Mouse (Mus musculus) embryo, embryonic 10 days (tissue): ENCODE measurements around the gene Yeats4.

Source experiments
- DNase-seq: peaks from one replicate; pipeline ENCODE4 v3.0.0-alpha.2; 2015; ENCODE audit warnings: low spot score

Yeats4 gene

DNA sequence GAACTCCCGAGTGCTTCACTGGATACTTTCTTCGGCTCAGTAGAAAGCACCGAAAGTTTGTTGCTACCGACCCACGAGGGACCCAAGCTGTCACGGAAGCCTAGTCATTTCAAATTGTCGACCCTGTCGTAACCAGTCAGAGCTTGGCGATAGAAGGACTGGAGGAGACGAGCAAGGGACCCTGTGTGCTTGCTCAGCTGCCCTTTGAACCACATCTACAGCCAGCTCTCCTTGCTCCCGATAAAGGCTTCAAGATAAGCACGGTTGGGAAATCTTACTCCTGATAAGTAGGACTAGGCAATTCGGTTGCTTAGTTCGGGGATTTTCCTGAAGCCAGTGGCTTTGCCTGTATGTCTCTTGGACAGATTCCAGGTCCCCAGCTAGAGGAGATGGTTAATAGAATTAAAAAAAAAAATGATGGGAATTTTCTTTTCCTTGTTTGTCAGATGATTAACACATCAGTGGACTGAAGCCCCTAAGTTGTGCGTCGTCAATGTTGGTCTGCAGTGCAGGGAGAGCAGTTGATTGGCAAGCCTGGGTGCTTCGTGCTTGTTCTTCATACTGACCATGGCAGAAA is 21.2 kb downstream of the Yeats4 start:
- DNase-seq, result no peak

DNA sequence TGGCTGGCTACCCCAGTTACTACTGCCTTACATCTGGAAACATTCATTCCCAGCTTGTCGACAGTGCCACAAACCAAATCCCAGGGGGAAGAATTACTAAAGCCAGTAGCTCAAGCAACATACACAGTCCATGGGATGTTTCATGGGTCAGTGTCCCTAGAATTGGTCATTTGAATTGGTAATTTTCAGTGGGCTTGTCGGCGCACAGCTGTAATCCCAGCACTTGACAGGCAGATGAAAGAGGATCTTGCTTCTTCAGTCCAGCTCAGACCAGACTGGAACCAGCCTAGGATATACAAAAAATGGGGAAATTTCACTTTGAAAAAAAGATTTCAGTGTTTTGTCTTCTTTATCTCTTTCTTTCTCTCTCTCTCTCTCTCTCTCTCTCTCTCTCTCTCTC is 24.6 kb downstream of the Yeats4 start:
- no peak for DNase-seq

DNA sequence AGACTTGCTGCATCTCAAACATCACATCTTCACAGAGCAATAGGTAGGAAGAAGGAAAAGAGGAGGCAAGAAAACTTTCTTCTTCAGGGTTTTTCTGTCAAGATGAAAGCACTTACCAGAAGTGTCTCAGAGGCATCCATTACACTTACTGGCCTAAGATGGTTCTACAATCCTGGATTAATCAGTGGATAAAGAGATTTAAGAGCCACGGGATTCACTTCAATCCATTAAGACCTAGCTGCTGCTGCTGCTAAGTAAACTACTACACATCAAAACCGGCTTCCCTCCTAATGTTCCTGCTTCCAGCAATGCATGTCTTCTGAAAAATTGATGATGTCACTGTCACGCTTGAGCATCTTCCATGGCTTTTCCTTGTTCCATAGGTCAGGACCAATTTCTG is 27.6 kb downstream of the Yeats4 start:
- DNase-seq, result no peak

DNA sequence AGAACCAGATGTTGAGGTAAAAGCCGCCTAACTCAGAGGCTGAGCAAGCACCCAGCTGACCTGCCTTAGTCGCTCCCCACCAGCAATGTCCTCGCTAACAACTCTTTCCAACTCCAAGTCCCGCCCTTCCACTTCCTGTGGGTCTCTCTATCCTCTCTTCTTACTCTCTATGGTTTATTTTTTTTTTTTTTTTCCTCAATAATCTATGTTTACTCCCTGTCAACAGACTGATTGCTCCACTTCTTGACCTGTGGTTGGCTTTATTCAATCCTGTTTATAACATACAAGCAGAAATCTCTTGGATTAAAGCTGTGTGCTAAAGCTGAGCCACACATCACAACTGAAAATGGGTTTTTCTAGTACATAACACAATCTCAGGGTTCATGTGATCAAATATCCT is 28.6 kb downstream of the Yeats4 start:
- no peak for DNase-seq

DNA sequence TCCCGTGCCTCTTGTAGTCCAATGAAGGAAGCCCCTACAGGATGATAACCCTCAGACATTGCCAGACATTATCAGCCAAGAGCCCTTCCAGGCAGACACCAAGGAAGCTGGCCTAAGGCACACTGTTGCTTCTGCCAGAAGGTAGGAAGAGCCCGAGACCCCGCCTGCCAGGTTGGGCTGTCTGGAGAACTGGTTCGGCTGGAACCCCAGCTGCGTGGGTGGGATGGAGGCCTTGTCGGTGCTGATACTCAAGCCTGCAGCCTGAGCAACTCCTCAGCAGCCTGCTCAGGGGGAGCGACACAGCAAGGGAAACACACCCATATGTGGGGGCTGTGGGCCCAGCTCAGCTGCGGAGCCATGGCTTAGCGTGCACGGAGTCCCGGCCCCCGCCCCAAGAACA is 29.3 kb downstream of the Yeats4 start:
- DNase-seq, result no peak

DNA sequence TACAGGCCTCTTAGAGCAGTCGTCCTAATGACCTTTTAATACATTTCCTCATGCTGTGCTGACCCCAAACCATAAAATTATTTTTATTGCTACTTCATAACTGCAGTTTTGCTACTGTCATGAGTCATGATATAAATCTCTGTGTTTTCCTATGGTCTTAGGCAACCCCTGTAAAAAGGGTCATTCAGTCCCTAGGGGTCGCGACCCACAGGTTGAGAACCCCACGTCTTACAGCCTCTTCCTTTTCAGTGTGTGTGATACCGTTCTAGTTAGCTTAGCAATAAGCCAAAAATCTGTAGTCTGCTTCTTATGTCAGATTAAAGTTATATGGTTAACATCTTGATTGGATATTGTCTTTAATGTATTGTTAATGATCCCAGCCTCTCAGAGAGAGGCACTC is 30.9 kb downstream of the Yeats4 start:
- DNase-seq, result no peak

DNA sequence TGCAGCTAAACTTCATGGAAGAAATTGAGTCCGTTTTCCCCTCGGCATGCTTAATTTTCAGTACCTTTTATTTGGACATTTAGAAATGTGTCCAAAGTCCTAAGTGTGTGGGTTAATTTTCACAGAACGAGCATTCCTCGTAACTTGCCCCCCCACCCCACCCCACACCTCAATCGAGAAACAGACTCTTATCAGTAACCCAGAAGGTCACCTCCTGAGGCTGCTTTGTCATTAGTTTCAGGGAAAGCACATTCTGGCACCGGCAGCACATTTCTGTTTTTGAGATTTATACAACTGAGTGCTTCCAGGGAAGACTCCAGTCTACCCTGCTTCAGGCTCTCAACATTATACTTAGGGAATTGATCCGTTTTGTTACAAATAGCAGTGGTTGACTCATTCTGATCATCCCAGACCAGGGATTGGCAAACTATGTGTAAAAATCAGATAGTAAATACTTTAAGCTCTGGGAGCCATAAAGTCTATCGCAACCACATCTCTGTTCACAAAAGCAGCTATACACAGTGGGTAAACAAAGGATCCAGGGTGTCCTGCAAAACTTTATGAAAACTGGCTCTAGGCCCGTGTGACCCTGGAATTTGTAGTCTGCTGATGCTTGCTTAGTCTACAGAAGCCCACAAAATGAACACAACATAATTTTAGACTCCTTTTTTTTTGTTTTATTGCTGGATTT is 38.8 kb downstream of the Yeats4 start:
- no peak for DNase-seq

DNA sequence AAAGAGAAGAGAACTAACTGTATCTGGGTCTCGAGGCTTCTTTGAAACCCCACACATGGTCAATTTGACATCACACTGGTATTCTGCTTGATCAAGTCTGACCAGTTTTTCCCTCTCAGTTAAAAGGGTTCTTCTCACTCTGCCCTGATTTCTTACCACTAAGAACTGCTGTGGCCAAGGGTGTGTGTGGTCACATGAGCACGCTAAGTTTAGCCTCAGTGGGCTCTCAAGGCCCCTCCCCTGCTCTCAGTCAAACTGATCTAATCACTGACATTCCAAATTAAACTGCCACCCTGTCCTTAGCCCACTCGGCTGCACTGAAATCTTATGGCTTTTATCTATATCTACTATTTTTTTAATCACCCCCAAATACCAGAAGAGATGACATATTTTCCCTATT is 43.2 kb downstream of the Yeats4 start:
- no peak for DNase-seq

DNA sequence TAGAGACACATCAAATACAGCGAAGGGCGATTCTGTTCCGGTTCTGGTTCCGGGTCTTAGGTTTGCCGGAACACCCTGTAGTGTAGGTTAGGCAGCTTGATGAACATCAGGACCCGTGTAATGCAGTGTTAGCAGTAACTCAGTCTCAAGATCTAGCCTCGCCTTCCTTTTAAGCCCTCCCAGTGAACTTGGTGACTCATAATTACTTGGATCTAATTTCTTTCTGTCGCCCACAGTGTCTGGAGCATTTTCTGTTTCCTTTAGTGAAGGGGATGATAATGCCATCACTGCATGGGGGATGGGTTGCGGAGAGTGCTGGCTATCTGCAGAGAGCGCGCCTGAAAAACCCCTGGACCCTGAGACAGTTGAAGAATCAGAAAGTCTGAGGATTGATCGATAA is 49.7 kb downstream of the Yeats4 start:
- peak; percentile 23 for DNase-seq

DNA sequence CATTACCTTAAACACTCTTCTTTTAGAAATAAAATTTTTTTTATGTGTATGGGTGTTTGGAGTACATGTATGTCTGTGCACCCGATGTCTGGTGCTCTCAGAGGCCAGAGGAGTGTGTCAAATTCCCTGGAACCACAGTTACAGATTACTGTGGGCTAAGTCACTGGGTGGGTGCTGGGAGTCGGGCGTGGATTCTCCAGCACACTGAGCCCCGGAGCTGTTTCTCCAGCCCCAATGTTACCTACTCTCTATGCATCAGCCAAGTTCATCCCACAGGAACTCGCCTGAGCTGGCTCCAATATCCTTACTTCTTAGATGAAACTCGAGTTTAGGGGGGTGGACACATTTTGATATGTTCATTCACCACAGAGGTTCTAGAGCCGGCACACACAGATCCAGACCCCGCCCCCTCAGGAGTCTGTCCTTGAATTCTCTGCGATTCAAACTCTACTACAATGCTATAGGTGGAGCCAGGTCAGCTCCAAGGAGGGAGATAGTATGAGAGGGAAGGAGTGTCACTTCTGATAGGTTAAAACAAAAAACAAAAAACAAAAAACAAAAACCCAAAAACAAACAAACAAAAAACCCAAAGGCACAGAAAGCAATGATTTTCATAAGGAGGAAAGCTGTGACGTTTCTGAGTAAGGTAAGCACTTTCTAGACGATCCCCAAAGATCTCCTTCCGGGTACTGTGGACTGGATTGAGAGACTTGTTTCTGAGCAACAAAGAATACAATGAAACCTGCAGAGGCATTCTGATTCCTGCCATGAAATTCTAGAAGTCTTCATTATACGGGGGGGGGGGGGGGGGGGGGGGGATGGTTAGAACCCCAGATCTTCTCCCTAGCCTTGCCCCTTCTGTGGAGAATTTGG is 50.5 kb downstream of the Yeats4 start:
- no peak for DNase-seq

DNA sequence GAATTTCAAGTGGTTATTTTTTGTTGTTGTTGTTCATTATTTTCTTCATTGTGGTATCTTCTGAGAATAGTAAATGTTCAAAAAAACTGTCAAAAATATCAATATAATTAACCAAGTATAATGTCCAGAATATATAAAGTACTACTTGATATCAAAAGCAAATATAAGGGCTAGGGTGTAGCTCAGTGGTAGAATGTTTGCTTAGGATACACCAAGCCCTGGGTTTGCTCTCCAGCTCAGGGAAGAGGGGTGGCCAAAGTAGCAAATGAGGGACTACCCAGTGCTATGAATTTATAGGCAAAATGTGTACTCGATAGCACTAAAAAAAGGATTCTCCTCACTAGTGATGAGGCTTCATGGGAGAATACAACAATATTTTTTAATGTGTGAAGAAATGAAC is 51.2 kb downstream of the Yeats4 start:
- DNase-seq, result no peak

DNA sequence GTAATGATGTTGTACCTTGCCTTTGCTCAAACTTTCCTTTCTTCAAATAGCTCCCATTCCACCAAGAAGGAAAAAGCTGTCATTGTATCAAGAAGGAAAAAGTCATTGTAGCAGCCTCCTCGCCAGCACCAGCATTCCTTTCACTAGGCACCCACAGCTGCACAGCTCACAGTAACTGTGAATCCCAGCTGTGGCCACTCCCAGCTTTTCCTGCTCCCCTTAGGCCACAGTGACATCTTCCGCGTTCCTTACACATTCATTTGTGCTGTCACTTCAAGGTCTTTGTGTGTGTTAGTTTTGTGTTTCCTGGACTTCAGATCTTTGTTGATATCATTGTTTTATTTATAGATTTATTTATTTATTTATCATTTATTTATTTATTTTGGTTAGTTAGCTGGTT is 52.2 kb downstream of the Yeats4 start:
- no peak for DNase-seq

DNA sequence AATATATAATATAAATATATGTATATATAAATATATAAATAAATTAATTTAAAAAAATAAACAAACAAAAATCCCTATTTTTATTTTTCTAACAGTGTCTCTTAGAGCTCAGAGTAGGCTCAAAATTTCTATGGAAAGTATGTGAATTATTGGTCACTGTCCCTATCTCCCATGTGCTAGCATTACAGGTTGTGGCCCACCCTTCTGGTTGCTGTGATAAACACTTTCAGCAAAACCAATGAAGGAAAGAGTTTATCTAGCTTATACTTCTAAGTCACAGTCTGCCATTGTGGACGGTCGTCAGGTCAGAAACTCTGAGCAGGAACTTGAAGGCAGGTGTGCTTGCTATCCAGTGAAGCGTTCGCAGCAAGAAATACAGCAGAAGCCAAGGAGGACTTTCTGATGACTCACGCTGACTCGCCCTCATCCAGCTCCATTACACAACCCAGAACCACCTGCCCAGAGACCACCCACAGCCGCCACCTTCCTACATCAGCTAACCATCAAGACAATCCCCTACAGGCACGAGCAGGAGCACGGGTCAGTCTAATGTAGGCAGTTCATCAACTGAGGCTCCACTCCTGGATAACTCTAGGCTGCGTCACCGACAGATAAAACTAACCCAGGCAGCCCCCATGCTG is 57.4 kb downstream of the Yeats4 start:
- DNase-seq, result no peak
